Mouse (Mus musculus) forebrain, embryonic 14.5 days (tissue): ENCODE results near the gene Krtcap3. TPM values are rescaled to one million over a fixed set of nuclear protein-coding genes. Genes with fewer than 3 reads are reported as not detected.
A peak's percentile ranks its signal among the peaks of the same experiment; 100 is the strongest.

Experiments used
- ATAC-seq: fragments of 200-750 bp; cut with Nextera tagmentation; 2 replicates; pipeline ENCODE4 v1.8.0; 2017; ENCODE audit warnings: mild to moderate bottlenecking, moderate library complexity
- DNase-seq: peaks from one replicate; pipeline ENCODE4 v3.0.0-alpha.2; 2015; ENCODE audit warnings: low spot score
- H3K27ac ChIP-seq: fragments of 300-500 bp; sonication (generic); 2 replicates; pipeline ENCODE4 v1.5.1; 2014; ENCODE audit warnings: low read depth, mild to moderate bottlenecking, control low read depth, low read length, moderate library complexity
- H3K27me3 ChIP-seq: fragments of 300-500 bp; sonication (generic); replicated peaks from 2 replicates; pipeline ENCODE4 v1.6.1; 2014; ENCODE audit warnings: low read length, control low read depth, mixed read lengths; ENCODE audit not compliant: control insufficient read depth, insufficient read depth
- H3K36me3 ChIP-seq: fragments of 300-500 bp; sonication (generic); 2 replicates; pipeline ENCODE4 v1.6.1; 2014; ENCODE audit warnings: low read length, control low read depth; ENCODE audit not compliant: control insufficient read depth, insufficient read depth
- H3K4me1 ChIP-seq: fragments of 300-500 bp; sonication (generic); 2 replicates; pipeline ENCODE4 v1.6.1; 2014; ENCODE audit warnings: antibody characterized with exemption, low read length, control low read depth; ENCODE audit not compliant: control insufficient read depth, insufficient read depth
- H3K4me2 ChIP-seq: fragments of 300-500 bp; sonication (generic); 2 replicates; pipeline ENCODE4 v1.6.1; 2014; ENCODE audit warnings: mild to moderate bottlenecking, control low read depth, low read length
- H3K4me3 ChIP-seq: fragments of 300-500 bp; sonication (generic); 2 replicates; pipeline ENCODE4 v1.5.1; 2014; ENCODE audit warnings: low read depth, low read length, control low read depth
- H3K9ac ChIP-seq: fragments of 300-500 bp; sonication (generic); 2 replicates; pipeline ENCODE4 v1.6.1; 2014; ENCODE audit warnings: mild to moderate bottlenecking, low read length, control low read depth, moderate library complexity
- H3K9me3 ChIP-seq: fragments of 300-500 bp; sonication (generic); replicated peaks from 2 replicates; pipeline ENCODE4 v1.6.1; 2016; ENCODE audit warnings: low read length, control low read depth, mixed read lengths; ENCODE audit not compliant: control insufficient read depth
- WGBS: fragments of 180-500 bp; shearing (Covaris S2); extraction: QIAGEN DNeasy Blood & Tissue Kit; methylation state at CpG from one replicate; pipeline ENCODE4 v1.1.7; 2014; 5-methylcytosine and 5-hydroxymethylcytosine counted together
- polyA plus RNA-seq: library from polyadenylated mRNA; unstranded; fragments of >200 nt; fragmentation: Nextera tagmentation; extraction: Ambion mirVana; gene quantifications from 2 replicates; pipeline ENCODE4 v1.2.1, GENCODE M21; 2014

Gene Krtcap3
- polyA plus RNA-seq, 1 experiment from 2014 or later, result 2.0 TPM

DNA sequence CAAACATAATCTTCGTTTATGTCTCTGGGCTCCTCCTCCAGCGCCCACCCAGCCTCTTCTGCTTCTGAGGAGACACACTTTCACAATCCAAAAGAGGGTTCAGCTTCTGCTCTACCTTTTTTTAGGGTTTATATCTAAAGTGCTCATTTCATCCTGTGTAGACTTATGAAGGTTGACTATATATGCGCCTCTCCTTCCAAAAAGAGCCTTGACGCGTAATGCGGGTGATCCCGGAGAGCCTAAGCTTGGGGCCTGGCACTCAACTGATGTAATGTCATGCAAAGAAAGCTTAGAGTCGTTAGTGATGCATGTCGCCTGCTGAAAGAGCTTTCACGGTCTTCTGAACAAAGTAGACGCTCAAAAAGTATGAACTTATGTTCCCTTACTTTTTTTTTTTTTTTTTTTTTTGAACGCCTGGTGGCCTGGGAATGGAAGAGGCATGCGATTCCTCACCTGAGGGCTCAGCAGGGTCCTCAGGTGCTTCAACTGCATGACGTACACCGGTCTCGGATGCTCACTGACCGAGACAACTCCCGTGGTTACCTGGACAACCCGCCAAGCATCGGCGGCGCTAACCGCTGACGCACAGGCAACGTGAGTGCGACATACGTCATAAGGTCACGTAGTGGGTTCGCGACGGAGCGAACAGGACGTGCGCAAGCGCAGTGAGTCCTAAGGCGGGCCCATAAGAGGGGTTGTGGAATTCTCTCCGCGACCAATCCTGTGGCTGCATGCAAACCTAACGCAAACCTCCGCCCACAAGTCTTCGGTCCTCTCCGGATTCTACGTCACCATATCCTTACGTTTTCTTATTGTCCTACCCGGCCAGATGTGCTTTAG is 39.2 kb downstream of the Krtcap3 start, which contains the start of gene Ift172:
Gene Ift172, minus strand, starts transcription at position 596 of the 840 bp plus-strand sequence.
- Histone ChIP-seq H3K9me3 (no peaks in the 10 kb centered on the region), H3K9ac (peak within 1 kb of the TSS; percentile 62), H3K4me3 (peak within 1 kb of the TSS; percentile 48), H3K4me2 (peak within 1 kb of the TSS; percentile 78), H3K4me1 (peaks cover 13% of the 10 kb centered on the region), H3K27me3 (no peaks in the 10 kb centered on the region), H3K27ac (peak within 1 kb of the TSS; percentile 65; the same call in 1 of the 2 replicates), H3K36me3 (peaks cover 33% of the 10 kb centered on the region)
- WGBS, result 2% methylated on average over 45 of the region's 45 CpGs
- DNase-seq (peak; percentile 99), ATAC-seq (peak; percentile 91)

GRCm38 (mm10) chr5:31291361-31291688 is 39.8 kb downstream of the Krtcap3 start:
- Histone ChIP-seq H3K27ac (peak overlapping the region; percentile 65; the same call in 1 of the 2 replicates), H3K27me3 (no peaks in the 10 kb centered on the region), H3K9ac (peak overlapping the region; percentile 62), H3K4me3 (peak overlapping the region; percentile 48), H3K4me1 (peaks cover 13% of the 10 kb centered on the region), H3K36me3 (peaks cover 28% of the 10 kb centered on the region), H3K9me3 (no peaks in the 10 kb centered on the region), H3K4me2 (peak overlapping the region; percentile 78)
- no peak for ATAC-seq
- WGBS, result 6% methylated on average over 9 of the region's 9 CpGs
- no peak for DNase-seq

GRCm38 (mm10) chr5:31294964-31295605 is 43.6 kb downstream of the Krtcap3 start:
- Histone ChIP-seq H3K4me1 (peaks cover 13% of the 10 kb centered on the region), H3K36me3 (peaks cover 17% of the 10 kb centered on the region), H3K27ac (peak overlapping the region; percentile 55), H3K9ac (peak overlapping the region; percentile 98), H3K4me3 (peak overlapping the region; percentile 88), H3K27me3 (no peaks in the 10 kb centered on the region), H3K9me3 (no peaks in the 10 kb centered on the region), H3K4me2 (peak overlapping the region; percentile 72)
- ATAC-seq (peak; percentile 37), DNase-seq (no peak)
- WGBS, result 4% methylated on average over 27 of the region's 29 CpGs

DNA sequence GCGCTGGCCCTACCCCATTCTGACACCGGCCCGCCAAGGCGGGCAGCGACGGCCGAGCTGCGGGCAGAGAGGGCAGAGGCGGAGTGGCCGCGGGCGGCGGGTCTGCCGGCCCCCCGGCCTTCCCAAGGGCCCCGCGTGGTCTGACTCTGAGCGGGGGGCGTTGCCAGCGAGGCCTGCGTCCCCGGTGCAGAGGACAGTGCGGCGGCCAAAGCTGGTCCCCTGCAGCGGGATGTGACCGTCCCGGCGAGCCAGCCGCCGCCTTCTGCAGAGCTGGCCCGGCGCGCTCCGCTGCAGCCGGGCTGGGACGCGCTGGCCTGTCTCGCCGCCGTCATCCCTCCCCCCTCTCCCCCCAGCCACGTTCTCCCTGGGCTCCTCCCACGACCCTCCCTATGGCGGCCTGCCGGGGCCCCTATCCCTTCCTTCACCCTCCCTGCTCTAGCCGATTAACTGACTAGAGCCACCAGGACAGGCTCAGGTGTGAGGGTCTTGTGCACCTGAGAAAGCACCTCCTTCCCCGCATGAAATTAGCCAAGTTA is 44.2 kb downstream of the Krtcap3 start, which contains the start of gene Fndc4:
Gene Fndc4, minus strand, starts transcription at position 475 of the 536 bp plus-strand sequence.
- peak within 1 kb of the TSS; percentile 72 for H3K4me2 ChIP-seq
- peaks cover 9% of the 10 kb centered on the region for H3K4me1 ChIP-seq
- peak within 1 kb of the TSS; percentile 88 for H3K4me3 ChIP-seq
- H3K27ac ChIP-seq, result peak within 1 kb of the TSS; percentile 55
- H3K27me3 ChIP-seq, result no peaks in the 10 kb centered on the region
- DNase-seq (peak; percentile 80), ATAC-seq (peak; percentile 83)
- no peaks in the 10 kb centered on the region for H3K9me3 ChIP-seq
- H3K36me3 ChIP-seq, result peaks cover 17% of the 10 kb centered on the region
- 1% methylated on average over 30 of the region's 46 CpGs for WGBS
- peak within 1 kb of the TSS; percentile 98 for H3K9ac ChIP-seq

DNA sequence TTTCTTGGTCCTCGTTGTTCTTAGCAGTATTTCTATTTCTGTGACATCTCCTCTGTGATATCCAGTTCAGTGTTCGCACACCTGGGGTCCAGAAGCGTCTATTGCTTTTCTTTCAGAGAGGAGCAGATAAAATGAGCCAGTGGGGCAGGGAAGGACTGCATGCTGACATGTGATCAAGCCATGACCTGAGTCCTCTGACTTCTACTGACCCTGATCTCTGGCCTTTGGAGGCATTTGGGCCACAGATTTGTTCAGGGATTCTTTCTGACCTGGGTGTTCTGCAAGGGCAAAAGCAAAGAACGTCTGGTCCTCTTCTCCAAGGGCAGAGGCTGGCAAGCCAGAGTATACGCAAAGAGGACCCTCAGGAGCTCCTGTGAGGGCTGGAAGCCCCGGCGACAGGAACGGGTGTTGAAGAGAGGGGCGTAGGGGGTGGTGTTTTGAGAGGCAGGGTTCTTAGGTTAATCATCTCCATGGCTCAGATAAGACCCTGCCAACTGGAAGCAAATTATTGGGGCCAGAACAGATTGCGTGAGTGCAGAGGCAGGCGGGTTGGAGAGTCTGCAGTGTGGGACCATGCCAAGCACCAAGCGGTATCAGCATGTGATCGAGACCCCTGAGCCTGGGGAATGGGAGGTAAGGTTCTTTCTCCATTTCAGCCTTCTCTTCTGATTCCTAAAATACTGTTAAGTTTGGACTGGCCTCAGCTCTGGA is 45.7 kb downstream of the Krtcap3 start, which contains the start of gene Gckr:
Gene Gckr, plus strand, starts transcription at position 397 of the 711 bp plus-strand sequence.
- ATAC-seq (no peak), DNase-seq (no peak)
- Histone ChIP-seq H3K27me3 (no peaks in the 10 kb centered on the region), H3K9me3 (no peaks in the 10 kb centered on the region), H3K4me1 (peaks cover 7% of the 10 kb centered on the region), H3K4me3 (peak within 1 kb of the TSS; percentile 88; the same call in 1 of the 2 replicates), H3K36me3 (peaks cover 17% of the 10 kb centered on the region), H3K27ac (no peak within 1 kb of the TSS), H3K4me2 (peak within 1 kb of the TSS; percentile 72), H3K9ac (no peak within 1 kb of the TSS; the same call in 1 of the 2 replicates)
- WGBS, result 80% methylated on average over 13 of the region's 13 CpGs

DNA sequence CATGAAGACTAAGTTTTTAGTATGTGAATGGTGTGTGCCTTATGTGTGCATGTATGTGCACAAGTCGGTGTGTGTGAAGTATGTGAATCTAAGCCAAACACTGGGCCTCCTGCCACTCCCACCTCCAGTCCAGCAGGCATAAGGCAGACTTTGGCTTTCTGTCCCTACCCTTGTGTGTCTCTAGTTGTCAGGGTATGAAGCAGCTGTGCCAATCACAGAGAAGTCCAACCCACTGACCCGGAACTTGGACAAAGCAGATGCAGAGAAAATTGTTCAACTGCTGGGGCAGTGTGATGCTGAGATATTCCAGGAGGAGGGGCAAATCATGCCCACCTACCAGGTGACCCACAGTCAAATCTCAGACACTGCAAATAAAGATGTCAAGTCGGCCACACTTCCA is 46.5 kb downstream of the Krtcap3 start:
- H3K9ac ChIP-seq, result no peak overlapping the region
- WGBS, result 70% methylated on average over 3 of the region's 3 CpGs
- no peak overlapping the region for H3K4me2 ChIP-seq
- ATAC-seq (no peak), DNase-seq (no peak)
- peaks cover 10% of the 10 kb centered on the region for H3K36me3 ChIP-seq
- no peak overlapping the region for H3K27ac ChIP-seq
- H3K4me3 ChIP-seq, result no peak overlapping the region
- peaks cover 7% of the 10 kb centered on the region for H3K4me1 ChIP-seq
- no peaks in the 10 kb centered on the region for H3K9me3 ChIP-seq
- no peaks in the 10 kb centered on the region for H3K27me3 ChIP-seq

- 71% methylated on average over 2 of the region's 2 CpGs for WGBS
- Histone ChIP-seq H3K9me3 (no peaks in the 10 kb centered on the region), H3K4me3 (no peak overlapping the region), H3K27ac (no peak overlapping the region), H3K4me1 (peaks cover 7% of the 10 kb centered on the region), H3K27me3 (no peaks in the 10 kb centered on the region), H3K36me3 (peaks cover 5% of the 10 kb centered on the region; the same call in 1 of the 2 replicates), H3K9ac (no peak overlapping the region), H3K4me2 (no peak overlapping the region)
- ATAC-seq (no peak), DNase-seq (no peak)
Observed at GRCm38 (mm10) chr5:31298486-31298885, 47.0 kb downstream of the Krtcap3 start.

- no peak overlapping the region for H3K27ac ChIP-seq
- H3K36me3 ChIP-seq, result no peaks in the 10 kb centered on the region
- ATAC-seq (no peak), DNase-seq (no peak)
- no peaks in the 10 kb centered on the region for H3K27me3 ChIP-seq
- H3K9me3 ChIP-seq, result no peaks in the 10 kb centered on the region
- H3K4me3 ChIP-seq, result no peak overlapping the region
- H3K9ac ChIP-seq, result no peak overlapping the region
- H3K4me2 ChIP-seq, result no peak overlapping the region
- H3K4me1 ChIP-seq, result no peaks in the 10 kb centered on the region
- 82% methylated on average over 7 of the region's 8 CpGs for WGBS
Observed at GRCm38 (mm10) chr5:31301866-31302265, 50.4 kb downstream of the Krtcap3 start.
